Mouse (Mus musculus) layer of hippocampus, adult 9-10 months (tissue): Measurements from ENCODE around the gene Mtss1l.
A peak's percentile ranks its signal among the peaks of the same experiment; 100 is the strongest.

Experiments used
- DNase-seq: peaks from one replicate; pipeline ENCODE4 v3.0.0; 2022; ENCODE audit warnings: low spot score

Gene Mtss1l

DNA sequence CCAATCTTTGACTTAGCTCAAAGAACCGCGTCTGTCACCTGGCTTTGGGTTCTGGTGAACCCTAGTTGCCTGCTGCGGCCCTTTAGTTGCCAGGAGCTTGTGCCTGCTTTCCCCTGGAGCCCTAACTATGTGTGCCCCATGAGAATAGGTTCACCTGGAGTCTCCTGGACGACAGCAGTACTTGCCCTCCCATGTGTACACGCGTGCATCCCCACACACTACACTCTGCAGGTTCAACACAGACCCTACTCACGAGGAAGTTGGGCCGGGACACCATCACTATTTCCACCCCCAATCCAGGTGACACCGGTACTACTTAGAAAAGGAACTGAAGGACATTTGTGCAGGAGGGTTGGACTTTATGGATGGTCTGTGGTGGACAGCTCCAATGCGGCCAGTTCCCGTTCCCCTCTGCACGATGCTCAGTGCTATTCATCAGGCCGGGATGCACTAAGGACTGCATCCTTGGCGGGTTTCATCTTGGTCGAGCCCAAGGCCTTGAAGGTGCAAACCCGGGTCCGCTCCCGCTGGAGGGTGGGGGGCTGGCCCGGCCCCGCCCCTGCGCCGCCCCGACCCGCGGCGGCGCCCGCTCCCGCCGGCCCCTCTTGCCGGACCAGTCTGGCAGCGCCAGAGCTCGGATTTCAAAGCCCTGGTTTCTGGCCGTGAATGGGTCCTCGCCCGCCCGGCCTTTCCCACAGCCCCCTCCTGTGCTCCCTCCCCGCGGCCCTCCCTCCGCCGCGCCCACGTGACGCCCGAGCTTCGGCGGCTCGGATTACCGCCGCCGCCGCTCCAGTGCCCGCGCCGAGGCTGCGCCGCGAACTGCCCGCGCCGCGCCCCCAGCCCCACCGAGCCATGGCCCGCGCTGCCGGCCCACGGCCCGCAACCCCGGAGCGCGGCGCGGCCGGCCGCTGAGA is at the start of gene Mtss1l:
Gene Mtss1l, plus strand, starts transcription at position 792 of the 914 bp plus-strand sequence.
- no peak for DNase-seq

DNA sequence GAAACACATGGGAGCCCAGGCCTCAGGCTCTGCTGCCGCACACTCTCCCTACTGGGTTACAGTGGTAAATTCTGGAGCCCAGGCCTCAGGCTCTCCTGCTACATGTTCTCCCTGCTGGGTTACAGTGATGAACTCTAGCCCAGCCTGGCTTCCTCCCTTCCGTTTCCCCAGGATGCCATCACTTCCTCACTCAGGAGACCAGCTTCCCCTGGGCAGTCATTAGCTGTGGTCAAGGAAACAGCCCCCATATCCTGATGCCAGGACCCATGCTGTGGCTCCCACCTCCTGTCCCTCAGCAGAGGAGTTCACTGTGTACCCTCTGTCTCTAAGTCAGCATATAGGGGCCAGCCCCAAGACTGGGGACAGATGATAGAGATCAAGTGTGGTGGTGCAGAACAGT is 49.1 kb upstream of the Mtss1l start:
- DNase-seq: no peak

DNA sequence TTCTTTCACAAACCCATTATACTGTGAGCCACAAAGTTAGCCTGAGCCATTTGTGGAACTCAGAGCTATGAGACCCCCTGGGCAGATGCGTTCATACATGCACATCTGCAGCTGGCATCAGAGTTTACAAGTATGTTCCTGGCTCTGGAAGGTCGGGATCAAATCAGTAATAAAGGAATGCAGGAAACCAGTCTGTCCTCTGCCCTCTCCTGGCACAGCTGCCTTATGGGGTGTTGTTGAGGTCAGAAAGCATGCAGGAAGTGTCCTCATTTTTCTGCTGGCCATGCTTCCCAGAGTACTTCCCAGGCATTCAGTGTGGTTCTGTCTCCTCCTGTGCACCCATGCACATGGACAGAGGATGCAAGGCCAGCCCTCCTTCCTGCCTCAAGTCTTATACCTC is 48.1 kb upstream of the Mtss1l start:
- DNase-seq: no peak

DNA sequence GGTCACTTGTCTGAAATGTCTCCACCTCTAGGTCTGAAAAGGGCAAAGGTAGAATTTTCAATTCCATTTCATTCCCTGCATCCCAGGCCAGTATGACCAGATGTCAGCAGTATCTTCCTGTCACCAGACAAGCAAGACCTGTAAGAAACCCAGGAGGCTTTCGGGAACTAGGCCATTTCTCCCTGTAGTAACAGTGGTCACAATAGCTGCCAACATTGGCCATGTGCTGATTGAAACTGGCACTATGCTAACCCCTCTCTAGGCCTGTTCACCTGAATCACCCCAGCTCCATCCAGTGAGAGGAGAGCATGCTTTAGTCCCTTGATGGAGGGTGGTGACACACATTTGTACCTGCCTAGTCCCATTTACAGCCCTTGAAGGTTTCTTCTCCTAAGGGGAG is 46.7 kb upstream of the Mtss1l start:
- no peak for DNase-seq

DNA sequence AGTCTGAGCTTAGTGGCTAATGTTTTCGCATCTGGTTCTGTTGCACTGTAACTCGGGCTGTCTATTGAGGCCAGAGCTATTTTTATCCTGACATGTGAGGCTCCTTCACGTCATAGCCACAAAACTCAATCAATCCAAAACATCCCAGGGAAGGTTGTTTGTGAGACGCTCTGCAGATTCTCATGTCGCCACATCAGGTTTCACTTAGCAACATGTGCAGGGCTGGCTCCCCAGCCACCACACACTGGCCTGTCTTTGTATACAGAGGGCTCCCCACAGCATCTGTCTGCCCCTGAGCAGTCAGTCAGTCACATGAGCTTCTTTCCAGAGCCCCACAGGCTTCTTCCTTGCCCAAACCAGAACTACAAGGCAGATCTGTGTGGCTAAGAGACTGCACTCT is 44.6 kb upstream of the Mtss1l start:
- no peak for DNase-seq

DNA sequence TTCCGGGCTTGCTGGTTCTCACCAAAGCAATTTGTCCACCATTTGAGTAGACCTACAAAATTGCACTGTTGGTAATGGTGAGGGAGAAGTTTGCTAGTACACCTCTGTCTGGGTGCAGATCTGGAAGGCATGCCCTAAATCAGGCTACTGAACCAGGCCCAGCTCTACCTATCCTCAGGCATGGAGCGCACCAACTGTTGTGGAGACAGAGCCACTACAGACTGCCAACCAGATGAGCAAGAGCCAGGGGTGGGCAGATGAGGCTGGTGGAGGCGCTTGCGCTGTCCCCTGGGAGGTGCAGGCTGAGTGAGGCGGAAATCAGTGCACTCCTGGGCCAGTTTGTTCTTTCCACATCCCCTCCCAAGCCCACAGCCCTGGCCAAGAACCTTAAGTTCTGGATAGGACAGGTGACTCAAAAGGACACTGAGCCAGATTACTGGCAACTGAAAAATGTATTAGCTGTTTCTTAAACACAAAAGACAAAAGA is 44.1 kb upstream of the Mtss1l start:
- DNase-seq: no peak

DNA sequence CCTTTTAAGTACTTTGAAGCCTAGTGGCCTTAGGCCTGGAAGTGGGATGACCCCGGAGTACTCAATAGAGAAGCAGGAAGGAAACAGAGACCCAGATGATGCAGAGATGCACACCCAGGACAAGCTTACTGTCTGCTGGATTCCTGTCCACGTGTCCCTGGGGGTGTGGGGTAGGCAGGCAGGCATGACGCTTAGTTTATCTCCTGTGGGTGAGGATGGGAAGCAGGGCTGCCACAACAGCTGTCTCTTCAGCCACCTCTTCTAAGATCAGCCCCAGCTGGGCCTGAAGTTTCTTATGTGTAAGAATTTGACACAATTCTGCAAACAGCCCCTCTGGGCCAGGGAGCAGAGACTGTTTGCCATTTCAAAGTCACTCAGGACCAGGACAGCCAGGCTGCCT is 42.3 kb upstream of the Mtss1l start:
- DNase-seq: no peak

DNA sequence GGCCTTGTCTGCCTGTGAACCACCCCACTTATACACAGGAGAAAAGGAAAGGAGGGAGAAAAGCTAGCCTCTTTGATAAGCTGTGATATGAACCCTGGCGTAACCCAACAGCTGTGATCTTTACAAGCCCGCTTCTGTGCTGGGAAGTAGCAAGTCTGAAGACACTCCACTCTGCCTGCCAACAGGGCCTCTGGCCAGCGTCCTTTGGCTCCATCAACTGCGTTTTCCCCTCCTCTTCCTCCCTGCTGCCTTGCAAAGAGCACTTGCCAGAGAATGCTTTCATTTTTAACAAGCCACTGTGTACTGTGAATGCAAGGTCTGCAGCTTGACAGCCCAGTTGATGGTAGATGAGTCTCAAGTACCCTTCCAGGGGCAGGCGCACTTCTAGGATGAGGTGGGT is 33.5 kb upstream of the Mtss1l start:
- no peak for DNase-seq

DNA sequence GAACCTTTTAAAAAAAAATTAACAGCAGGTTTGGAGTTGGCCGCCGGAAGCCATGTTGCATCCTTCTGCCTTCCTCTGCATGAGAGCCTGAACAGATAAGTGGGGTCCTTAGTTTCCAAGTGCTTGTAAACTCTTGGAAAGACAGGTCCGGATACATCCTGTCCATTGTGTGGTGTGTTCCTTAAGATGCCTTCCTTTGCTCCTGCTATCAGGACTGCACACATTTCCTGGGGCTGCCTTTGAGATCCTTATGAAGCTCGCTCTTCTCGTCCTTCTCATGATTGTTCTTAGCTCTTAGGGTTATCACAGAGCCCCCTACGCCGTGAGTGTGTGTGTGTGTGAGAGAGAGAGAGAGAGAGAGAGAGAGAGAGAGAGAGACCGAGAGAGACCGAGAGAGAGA is 31.3 kb upstream of the Mtss1l start:
- DNase-seq: no peak

DNA sequence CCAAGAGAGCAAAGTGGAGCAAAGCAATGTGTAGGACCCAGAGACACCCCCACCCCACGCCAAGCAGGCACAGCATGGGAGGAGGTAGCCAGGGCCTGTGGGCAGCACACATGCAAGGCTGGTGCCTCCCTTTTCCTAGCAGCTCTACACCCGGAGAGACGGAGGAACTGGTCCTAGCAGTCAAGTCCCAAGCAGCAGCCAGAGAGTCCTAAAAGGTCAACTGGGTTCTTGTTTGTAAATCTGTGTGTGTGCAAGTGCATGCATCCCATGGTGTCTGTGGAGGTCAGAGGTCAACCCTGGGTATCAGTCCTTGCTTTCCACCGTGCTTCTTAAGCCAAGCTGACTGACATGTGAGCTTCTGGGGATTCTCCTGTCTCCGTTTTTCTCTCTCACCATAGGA is 27.1 kb upstream of the Mtss1l start:
- no peak for DNase-seq

DNA sequence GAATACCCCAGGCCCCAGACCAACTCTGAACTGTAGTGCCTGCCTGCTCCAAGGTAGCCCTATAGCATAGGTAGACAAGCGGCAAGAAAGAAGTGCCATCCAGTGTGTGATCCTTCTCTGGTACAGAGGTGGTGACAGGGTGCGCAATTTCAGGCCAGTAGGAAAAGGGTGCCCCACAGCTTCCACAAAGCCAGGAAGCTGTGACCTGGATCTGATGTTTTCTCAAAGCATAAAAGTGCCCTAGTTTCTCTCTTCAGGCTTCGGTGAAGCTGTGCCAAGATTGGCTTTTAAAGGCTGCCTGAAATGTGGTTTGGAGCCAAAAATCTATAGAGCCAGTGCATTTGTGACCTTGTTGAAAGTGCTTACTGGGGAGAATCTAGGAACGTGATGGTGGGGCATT is 26.4 kb upstream of the Mtss1l start:
- DNase-seq: no peak

DNA sequence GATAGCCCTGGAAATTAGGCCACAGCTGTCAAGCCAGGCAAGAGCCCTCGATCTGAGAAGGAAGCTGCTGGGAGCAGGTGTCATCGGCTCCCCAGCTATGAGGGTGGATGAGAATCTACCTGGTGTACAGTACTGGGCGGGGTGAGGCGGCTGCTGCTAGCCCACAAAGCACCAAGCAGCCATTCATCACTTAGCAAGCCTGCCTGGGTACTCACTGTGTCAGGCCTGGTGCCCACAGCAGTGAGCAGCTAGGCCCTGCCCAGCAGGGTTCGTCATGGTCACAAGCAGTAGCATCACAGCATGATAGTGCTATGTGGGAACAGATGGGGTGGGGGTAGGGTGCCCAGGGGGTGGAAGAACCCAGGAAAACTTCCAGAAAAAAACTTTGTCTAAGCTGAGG is 25.8 kb upstream of the Mtss1l start:
- no peak for DNase-seq

DNA sequence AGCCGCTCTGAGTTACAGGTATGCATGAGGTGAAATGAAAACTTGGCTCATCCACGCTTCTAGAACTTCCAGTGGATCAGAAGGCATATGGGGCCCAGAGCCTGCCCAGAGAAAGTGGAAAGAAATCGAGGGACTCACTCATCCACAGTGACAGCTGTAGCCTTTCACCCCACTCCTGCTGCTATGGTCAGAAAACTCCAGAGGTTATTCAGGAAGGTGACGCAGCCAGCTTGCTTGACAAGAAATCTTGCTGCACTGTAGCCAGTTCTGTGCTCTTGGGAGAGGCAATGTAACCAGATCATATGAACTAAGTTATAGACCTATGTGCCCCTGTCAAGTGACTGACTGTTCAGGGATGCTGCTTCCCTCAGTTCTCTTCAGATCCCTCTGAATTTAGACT is 25.2 kb upstream of the Mtss1l start:
- no peak for DNase-seq

DNA sequence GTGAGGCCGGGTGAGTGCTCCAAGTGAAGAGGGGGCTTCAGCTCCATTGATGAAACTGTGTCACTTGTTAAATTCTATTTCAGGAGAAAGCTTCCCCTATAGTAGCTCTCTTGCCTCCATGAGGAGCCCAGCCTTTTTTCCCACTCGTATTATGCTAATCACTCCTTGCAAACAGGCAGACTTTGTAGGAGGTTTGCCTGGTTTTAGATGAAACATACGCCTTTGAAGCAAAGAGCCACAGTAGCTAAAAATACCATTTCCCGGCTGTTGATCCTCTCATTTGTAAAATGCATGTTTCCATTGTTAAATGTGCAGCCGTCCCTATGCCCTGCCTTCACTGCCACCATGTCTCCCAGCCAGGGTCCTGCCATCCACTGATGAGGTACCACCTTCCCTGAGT is 23.7 kb upstream of the Mtss1l start:
- peak; percentile 30 for DNase-seq

DNA sequence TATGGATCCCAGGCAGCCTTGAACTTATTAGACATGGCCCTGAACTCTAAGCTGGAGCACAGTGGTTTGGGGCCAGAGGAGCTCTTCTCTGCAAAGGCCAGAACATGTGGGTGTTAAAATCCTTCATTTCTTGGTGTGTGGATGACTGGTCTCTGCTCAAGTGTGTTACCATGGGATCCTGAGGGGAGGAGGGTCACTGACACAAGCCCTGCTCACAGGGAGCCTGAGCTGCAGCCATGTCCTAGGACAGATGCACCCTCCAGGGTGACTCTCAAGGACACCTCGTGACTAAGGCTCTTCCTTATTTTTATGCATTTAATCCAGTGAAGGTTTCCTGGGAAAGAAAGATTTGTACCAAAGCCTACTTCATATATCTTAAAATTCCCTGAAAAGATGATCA is 23.2 kb upstream of the Mtss1l start:
- DNase-seq: no peak

DNA sequence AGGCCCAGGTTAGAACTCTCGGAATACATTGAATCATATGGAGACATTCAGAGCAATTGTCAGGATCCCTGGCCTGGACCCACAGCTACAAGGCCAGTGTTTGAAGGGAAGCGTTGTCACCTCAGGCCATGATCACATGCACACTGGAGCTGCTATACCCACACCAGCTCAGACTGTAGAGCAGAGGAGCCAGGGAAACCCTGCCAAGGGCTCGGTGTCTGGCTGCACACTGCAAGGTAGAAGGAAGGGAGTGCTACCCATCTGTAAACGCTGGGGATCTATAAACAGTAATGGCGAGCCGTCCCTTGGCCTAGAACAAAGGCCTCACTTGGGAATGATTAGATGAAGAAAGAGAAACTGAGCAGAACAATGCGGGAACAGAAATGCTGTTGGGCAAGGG is 21.8 kb upstream of the Mtss1l start:
- no peak for DNase-seq

DNA sequence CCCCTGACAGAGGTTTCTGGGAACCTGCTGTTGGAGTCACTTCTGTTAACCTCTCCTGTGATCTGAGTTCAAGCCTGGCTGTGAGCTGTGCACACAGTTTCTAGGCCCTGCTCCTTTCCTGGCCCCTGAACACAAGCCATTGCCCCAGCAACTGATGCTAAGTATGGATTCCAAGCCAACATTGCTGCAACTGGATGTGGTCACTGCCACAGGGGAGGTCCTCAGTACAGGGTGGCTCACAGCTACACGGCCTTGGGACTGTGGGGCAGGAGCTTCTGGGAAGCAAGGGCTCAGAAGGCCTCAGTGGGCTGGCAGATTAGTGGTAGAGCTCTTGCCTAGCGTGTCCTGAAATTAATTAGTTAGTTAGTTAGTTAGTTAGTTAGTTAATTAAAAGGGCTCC is 20.7 kb upstream of the Mtss1l start:
- no peak for DNase-seq

DNA sequence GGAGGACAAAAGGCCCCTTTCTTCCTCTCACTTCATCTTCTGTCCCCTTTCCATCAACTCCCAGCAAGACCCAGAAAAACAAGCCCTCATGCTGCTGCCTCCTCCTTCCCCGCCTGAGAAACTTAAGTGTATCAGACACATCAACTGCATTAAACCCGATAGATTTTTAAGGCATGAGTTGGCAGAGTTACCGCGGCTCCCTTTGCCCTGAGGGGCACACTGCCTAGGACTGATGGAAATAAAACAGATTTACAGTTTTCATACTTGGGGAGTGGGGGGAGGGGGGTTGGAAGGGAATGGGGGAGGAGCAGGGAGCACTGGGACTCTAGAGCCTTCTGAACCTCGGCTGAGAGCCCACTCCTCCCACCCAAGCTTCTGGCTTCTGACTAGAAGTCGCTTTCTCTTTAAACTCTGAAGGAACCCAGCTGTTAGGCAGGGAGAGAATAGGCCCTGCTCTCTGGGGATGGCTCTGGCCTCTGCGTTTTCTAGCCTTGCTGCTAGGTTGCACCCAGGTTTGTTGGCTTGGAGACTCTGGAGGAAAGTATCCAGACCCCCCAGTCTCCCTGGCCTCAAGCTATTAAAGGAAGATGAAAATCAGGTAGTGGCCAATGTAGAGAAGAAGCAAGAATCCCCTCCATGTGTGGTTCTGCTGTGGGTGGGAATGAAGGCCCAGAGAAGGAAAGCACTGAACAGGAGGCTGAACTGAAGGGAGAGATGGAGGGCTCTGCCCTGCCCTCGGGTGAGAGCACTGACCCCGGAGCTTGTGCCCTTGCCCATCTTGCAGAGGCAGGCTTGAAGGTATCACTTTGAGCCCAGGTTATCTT is 18.4 kb upstream of the Mtss1l start:
- DNase-seq: no peak

DNA sequence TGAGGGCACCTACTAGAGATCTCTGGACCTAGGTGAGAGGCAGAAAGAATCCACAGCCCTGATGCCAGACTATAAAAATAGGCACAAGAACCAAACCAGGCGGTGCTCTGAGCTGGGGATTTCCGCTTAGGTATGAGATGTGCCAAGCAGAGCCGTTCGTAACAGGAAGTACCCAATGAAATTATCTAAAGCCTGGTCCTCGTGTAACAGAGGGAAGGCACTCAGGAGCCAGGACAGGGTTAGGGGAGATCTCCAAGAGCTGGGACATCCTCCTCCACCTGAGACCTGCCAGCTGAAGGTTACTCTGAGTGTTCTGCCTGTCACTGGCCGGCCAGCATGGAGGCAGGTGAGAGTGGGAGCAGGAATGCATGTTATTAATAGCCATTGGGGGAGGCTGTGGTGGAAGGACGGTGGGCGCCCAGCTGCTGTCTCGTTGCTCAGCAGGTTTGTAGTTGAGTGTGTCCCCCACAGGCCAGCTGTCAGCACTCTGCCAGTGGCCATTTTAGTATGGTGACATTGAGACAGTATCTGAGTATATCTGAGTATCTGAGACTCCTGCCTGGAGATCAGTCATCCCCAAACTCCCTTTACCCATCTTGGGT is 17.7 kb upstream of the Mtss1l start:
- no peak for DNase-seq

DNA sequence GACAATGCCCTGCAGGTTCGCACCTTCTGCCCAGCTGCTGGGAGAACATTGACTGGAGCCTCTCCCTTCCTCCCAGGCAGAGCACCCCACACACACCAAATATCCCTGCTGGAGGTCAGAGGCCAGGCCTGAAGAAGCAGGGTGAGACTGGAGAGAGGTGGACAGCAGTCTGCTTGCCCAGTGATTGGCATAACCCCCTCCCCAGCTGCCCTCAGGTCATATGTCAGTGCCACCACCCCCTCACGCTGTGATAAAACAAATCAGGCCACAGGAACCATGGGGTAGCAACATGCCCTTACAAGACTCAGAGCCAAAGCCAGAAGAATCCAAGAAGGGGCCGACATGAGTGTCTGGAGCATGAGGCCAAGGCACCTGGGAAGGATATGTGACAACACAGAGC is 17.2 kb upstream of the Mtss1l start:
- no peak for DNase-seq

DNA sequence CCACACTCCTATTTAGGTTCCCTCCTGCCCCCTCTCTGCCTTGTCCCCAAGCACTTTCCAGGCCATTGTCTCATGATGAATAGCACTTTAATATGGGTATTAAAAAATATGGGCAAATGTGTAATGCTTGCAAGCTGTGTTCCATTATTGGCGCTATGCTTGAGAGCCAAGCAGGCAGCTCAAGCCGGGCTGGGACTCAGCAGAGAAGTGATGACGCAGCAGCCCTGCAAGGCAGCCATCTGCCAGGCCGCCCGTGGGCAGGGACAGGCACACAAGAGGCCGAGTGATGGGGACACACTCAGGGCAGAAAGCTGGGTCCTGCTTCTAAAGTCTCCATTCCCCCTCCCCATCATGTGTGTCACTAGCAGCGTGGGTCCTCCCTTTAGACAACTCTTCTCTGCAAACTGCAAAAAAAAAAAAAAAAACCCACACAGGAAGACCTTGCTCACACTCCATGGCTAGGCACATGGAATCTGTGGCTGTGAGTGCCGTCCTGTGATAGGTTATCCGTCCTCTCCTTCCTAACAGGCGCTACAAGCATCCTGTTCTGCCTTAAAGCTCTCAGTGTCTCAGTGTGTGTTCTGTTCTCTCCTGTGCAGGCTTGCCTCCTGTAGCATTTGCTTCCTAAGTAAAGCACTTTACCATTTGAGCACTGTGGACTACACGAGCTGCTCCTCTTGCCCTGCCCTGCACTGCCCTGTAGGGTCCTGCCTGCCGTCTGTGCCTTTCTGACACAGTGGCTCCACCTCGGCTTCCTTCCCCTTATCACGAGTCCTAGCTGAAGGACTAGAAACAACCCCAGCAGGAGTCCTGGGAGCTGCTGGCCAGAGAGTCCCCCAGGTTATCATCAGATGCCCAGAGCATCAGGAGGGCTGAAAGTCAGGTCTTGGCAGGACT is 15.6 kb upstream of the Mtss1l start:
- peak; percentile 35 for DNase-seq
